In genomic region chr7:16398387-16399050, GRCm38 (mm10) we compare ENCODE assay signal across 8 mouse cellular contexts. TPM values are rescaled to one million over a fixed set of nuclear protein-coding genes. Genes with fewer than 3 reads are reported as not detected.
DNase-seq lines count a peak whose midpoint lies in the region; ATAC-seq lines count a peak whose summit lies in the region.

No protein-coding gene starts in this region.

- H3K4me2 ChIP-seq in limb, embryonic 15.5 days, result peak overlapping the region; percentile 81

- peak overlapping the region; percentile 53 for H3K9ac ChIP-seq in limb, embryonic 15.5 days

- peak; percentile 34 for DNase-seq in 416B (ENCODE audit: low read depth)
- DNase-seq in forebrain, embryonic 10.5 days (ENCODE audit: extremely low spot score, low spot score), result no peak
- peak; percentile 17 for DNase-seq in thymus, postnatal 4 days
- DNase-seq in left cerebral cortex, postnatal 10 days (ENCODE audit: extremely low spot score in 1 of 2, low spot score in 2 of 2), result no peak
- no peak for DNase-seq in left cerebral cortex, postnatal 14 days (ENCODE audit: low spot score in 2 of 2)

- no peak for ATAC-seq in erythroblast, adult 5-6 weeks (replicated peaks; ENCODE audit: low FRiP score, poor library complexity, severe bottlenecking)
- ATAC-seq in limb, embryonic 15.5 days (ENCODE audit: insufficient number of reproducible peaks, low FRiP score, low TSS enrichment, low read depth), result no peak

- H3K27ac ChIP-seq in forebrain, embryonic 10.5 days, result peak overlapping the region; percentile 100
- peak overlapping the region; percentile 100 for H3K27ac ChIP-seq in limb, embryonic 15.5 days

- H3K4me3 ChIP-seq in erythroblast, embryonic 14.5 days (replicated peaks), result peak overlapping the region; percentile 90
- peak overlapping the region; percentile 92 for H3K4me3 ChIP-seq in forebrain, embryonic 10.5 days
- H3K4me3 ChIP-seq in limb, embryonic 15.5 days, result peak overlapping the region; percentile 86

- H3K27me3 ChIP-seq in erythroblast, embryonic 14.5 days (ENCODE audit: control insufficient read depth), result no peaks in the 10 kb centered on the region
- no peaks in the 10 kb centered on the region for H3K27me3 ChIP-seq in forebrain, embryonic 10.5 days (ENCODE audit: poor library complexity, severe bottlenecking)
- no peaks in the 10 kb centered on the region for H3K27me3 ChIP-seq in limb, embryonic 15.5 days

- peaks cover 36% of the 10 kb centered on the region for H3K4me1 ChIP-seq in erythroblast, embryonic 14.5 days (ENCODE audit: control insufficient read depth)
- peaks cover 16% of the 10 kb centered on the region for H3K4me1 ChIP-seq in forebrain, embryonic 10.5 days
- peaks cover 15% of the 10 kb centered on the region for H3K4me1 ChIP-seq in limb, embryonic 15.5 days

- peaks cover 16% of the 10 kb centered on the region for H3K36me3 ChIP-seq in erythroblast, embryonic 14.5 days (ENCODE audit: control insufficient read depth)
- no peaks in the 10 kb centered on the region for H3K36me3 ChIP-seq in forebrain, embryonic 10.5 days (replicated peaks)
- no peaks in the 10 kb centered on the region for H3K36me3 ChIP-seq in limb, embryonic 15.5 days

- intact Hi-C loops in left cerebral cortex, postnatal 10 days (cut with DNase I), result no loop called here
- intact Hi-C loops in left cerebral cortex, postnatal 14 days (cut with DNase I), result no loop called here

- WGBS in forebrain, embryonic 10.5 days, result 53% methylated on average over 3 of the region's 3 CpGs
- 50% methylated on average over 3 of the region's 3 CpGs for WGBS in limb, embryonic 15.5 days

- H3K9me3 ChIP-seq in erythroblast, embryonic 14.5 days (ENCODE audit: control insufficient read depth, low read length), result no peaks in the 10 kb centered on the region
- no peaks in the 10 kb centered on the region for H3K9me3 ChIP-seq in forebrain, embryonic 10.5 days
- no peaks in the 10 kb centered on the region for H3K9me3 ChIP-seq in limb, embryonic 15.5 days

RNA-seq across cellular contexts. Expression of gene Zc3h4, which starts 2.2 kb away (rescaled TPM):
- 12.0 and 13.6 TPM in 2 replicates for polyA plus RNA-seq in erythroblast, embryonic 14.5 days (2012)
- total RNA-seq in erythroblast, adult 5-6 weeks (2015; ENCODE audit: low replicate concordance), result 37.4 and 37.7 TPM in 2 replicates
- 82.9 and 103 TPM in 2 replicates for total RNA-seq in erythroblast, adult 5-6 weeks (2017; ENCODE audit: low replicate concordance)
- 18.8 and 19.2 TPM in 2 replicates for polyA plus RNA-seq in forebrain, embryonic 10.5 days (2016; fragmentation: Nextera tagmentation; extraction: Ambion mirVana)
- 12.3 and 14.1 TPM in 2 replicates for polyA plus RNA-seq in limb, embryonic 15.5 days (2015; fragmentation: Nextera tagmentation; extraction: Ambion mirVana)
- total RNA-seq in left cerebral cortex, postnatal 10 days (2021), result 10 to 100 TPM; 54.3 to 57.2 TPM
- total RNA-seq in left cerebral cortex, postnatal 14 days (2021), result 10 to 100 TPM; 55.1 to 55.7 TPM

RNA-seq across cellular contexts. Expression of gene Sae1, which starts 10.9 kb away (rescaled TPM):
- 1.8 and 2.0 TPM in 2 replicates for polyA plus RNA-seq in erythroblast, embryonic 14.5 days (2012)
- total RNA-seq in erythroblast, adult 5-6 weeks (2015; ENCODE audit: low replicate concordance), result 19.4 and 29.5 TPM in 2 replicates
- total RNA-seq in erythroblast, adult 5-6 weeks (2017; ENCODE audit: low replicate concordance), result 61.9 and 62.0 TPM in 2 replicates
- polyA plus RNA-seq in forebrain, embryonic 10.5 days (2016; fragmentation: Nextera tagmentation; extraction: Ambion mirVana), result 505 and 521 TPM in 2 replicates
- polyA plus RNA-seq in limb, embryonic 15.5 days (2015; fragmentation: Nextera tagmentation; extraction: Ambion mirVana), result 282 and 287 TPM in 2 replicates
- total RNA-seq in left cerebral cortex, postnatal 10 days (2021), result 100 to 1,000 TPM; 114 to 118 TPM
- total RNA-seq in left cerebral cortex, postnatal 14 days (2021), result 100 to 1,000 TPM; 103 to 108 TPM

RNA-seq across cellular contexts. Expression of gene Tmem160, which starts 54.1 kb away (rescaled TPM):
- 11.3 and 15.4 TPM in 2 replicates for polyA plus RNA-seq in erythroblast, embryonic 14.5 days (2012)
- 8.2 TPM in 1 of 2 replicates, not detected in the other for total RNA-seq in erythroblast, adult 5-6 weeks (2015; ENCODE audit: low replicate concordance)
- 4.6 and 6.1 TPM in 2 replicates for total RNA-seq in erythroblast, adult 5-6 weeks (2017; ENCODE audit: low replicate concordance)
- polyA plus RNA-seq in forebrain, embryonic 10.5 days (2016; fragmentation: Nextera tagmentation; extraction: Ambion mirVana), result 64.4 and 68.5 TPM in 2 replicates
- polyA plus RNA-seq in limb, embryonic 15.5 days (2015; fragmentation: Nextera tagmentation; extraction: Ambion mirVana), result 36.6 and 39.2 TPM in 2 replicates
- total RNA-seq in left cerebral cortex, postnatal 10 days (2021), result 10 to 100 TPM; 96.3 to 98.3 TPM
- total RNA-seq in left cerebral cortex, postnatal 14 days (2021), result 10 to 100 TPM; 90.4 to 90.8 TPM

Comparison
In these comparisons a context has a peak if more than half of its experiments do, and no peak if none do; other contexts are left out.
1. DNase-seq: peak in 416B (single experiment) and thymus, postnatal 4 days (single experiment); none in forebrain, embryonic 10.5 days (single experiment), left cerebral cortex, postnatal 10 days (0 of 2) and left cerebral cortex, postnatal 14 days (0 of 2).
2. RNA of gene Tmem160, which starts 54.1 kb away (total RNA-seq): 96.3 to 98.3 TPM in left cerebral cortex, postnatal 10 days and 90.4 to 90.8 TPM in left cerebral cortex, postnatal 14 days; 4.6 to 8.2 TPM in erythroblast, adult 5-6 weeks; every median in the first group is over 4 times any median in the second.
3. Peak in every context shown above with its lines, with median percentiles within 50 percentile points of each other: H3K4me3 ChIP-seq.